ENCODE assay signal across 19 mouse cellular contexts in the genomic region with DNA sequence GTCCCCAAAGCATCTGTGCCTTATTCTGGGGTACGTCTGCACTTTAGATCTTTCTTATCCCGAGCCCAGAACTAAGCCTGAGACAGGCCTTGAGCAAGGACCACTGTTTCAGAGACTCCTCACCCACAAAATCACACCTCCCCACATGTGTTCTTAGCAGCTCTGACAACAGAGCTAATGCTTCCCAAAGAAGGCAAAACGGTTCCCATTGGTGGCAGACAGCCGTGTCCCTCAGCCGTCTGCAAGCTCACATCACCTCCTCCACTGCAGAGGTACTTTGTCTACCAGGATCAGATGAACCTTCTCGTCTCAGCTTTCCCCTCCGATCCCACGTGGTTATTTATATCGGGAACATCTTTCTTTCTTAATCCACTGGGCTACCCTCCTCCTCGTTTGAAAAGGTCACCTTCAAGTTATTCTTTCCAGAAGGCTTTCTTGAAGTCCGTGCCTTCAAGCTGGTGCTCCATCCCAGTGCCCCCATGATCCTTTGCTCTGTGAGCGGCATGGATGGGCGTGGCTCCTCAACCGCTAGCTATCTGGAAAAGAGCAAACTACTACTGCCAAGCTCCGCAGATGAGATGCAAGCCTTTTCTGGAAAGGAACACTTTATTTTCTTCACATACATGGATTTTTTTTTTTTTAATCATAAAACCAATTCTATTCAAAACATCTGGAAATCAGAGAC. TPM values are rescaled to one million over a fixed set of nuclear protein-coding genes. Genes with fewer than 3 reads are reported as not detected.
A peak's percentile ranks its signal among the peaks of the same experiment; 100 is the strongest.
DNase-seq lines count a peak whose midpoint lies in the region; ATAC-seq and TF ChIP-seq lines count a peak whose summit lies in the region.
"Had no signal": no experiment of that assay in that cellular context is flagged by ENCODE, and none has a peak within 500 bp of the region (broad histone marks: within the 10 kb centered on the region; RNA-seq: fewer than 3 reads in every experiment).

No protein-coding gene starts in this region.

- TF ChIP-seq CTCF in gastrocnemius, adult 2 months (IDR thresholded peaks at IDR 0.05): no peak
- no peak for TF ChIP-seq CTCF in small intestine, adult 2 months (IDR thresholded peaks at IDR 0.05; ENCODE audit: extremely low read depth, insufficient read length, insufficient replicate concordance, low read depth, low read length)

- no peak overlapping the region for H3K4me2 ChIP-seq in midbrain, embryonic 16.5 days (ENCODE audit: low read length)
- no peak overlapping the region for H3K4me2 ChIP-seq in hindbrain, embryonic 11.5 days (replicated peaks; ENCODE audit: low read depth, low read length)
- H3K4me2 ChIP-seq: hindbrain, embryonic 15.5 days; liver, embryonic 11.5 days; midbrain, embryonic 15.5 days; neural tube, embryonic 15.5 days had no signal

- 86% methylated on average over 15 of the region's 15 CpGs for WGBS in midbrain, embryonic 10.5 days
- WGBS in midbrain, embryonic 16.5 days: 84% methylated on average over 15 of the region's 15 CpGs
- 75% methylated on average over 15 of the region's 15 CpGs for WGBS in small intestine, adult 2 months
- 86% methylated on average over 15 of the region's 15 CpGs for WGBS in hindbrain, embryonic 11.5 days

- intact Hi-C loops in gastrocnemius, adult 2 months (cut with DNase I): loop anchor here (2.0 kb wide), 1 partner anchor 17 kb away; a partner anchor contains a TSS

- no peaks in the 10 kb centered on the region for H3K27me3 ChIP-seq in midbrain, embryonic 10.5 days (ENCODE audit: low read depth, poor library complexity, severe bottlenecking)
- H3K27me3 ChIP-seq in midbrain, embryonic 16.5 days (ENCODE audit: control insufficient read depth, insufficient read depth, low read depth, low read length): no peaks in the 10 kb centered on the region
- no peaks in the 10 kb centered on the region for H3K27me3 ChIP-seq in small intestine, adult 2 months (ENCODE audit: control insufficient read depth, insufficient read depth, low read length)
- H3K27me3 ChIP-seq in hindbrain, embryonic 11.5 days (ENCODE audit: control insufficient read depth, insufficient read depth, low read length): no peaks in the 10 kb centered on the region
- H3K27me3 ChIP-seq: heart, embryonic 12.5 days; hindbrain, embryonic 15.5 days; megakaryocyte, embryonic 14.5 days; midbrain, embryonic 15.5 days; neural tube, embryonic 15.5 days; Patski had no signal

- H3K9me3 ChIP-seq in midbrain, embryonic 10.5 days (replicated peaks): no peaks in the 10 kb centered on the region
- H3K9me3 ChIP-seq in midbrain, embryonic 16.5 days (replicated peaks; ENCODE audit: control insufficient read depth, low read length, poor library complexity, severe bottlenecking): no peaks in the 10 kb centered on the region
- H3K9me3 ChIP-seq in hindbrain, embryonic 11.5 days (ENCODE audit: control insufficient read depth, low read length): no peaks in the 10 kb centered on the region
- H3K9me3 ChIP-seq: heart, embryonic 12.5 days; hindbrain, embryonic 15.5 days; megakaryocyte, embryonic 14.5 days; midbrain, embryonic 15.5 days; neural tube, embryonic 15.5 days had no signal

- no peak overlapping the region for H3K9ac ChIP-seq in midbrain, embryonic 16.5 days (ENCODE audit: low read depth, low read length)
- no peak overlapping the region for H3K9ac ChIP-seq in hindbrain, embryonic 11.5 days (ENCODE audit: low read depth, low read length)
- H3K9ac ChIP-seq: heart, embryonic 12.5 days; hindbrain, embryonic 15.5 days; midbrain, embryonic 15.5 days; neural tube, embryonic 15.5 days had no signal

- peaks cover 13% of the 10 kb centered on the region for H3K36me3 ChIP-seq in midbrain, embryonic 10.5 days
- H3K36me3 ChIP-seq in midbrain, embryonic 16.5 days (ENCODE audit: control insufficient read depth, insufficient read depth, low read length): no peaks in the 10 kb centered on the region
- H3K36me3 ChIP-seq in small intestine, adult 2 months (ENCODE audit: control insufficient read depth, insufficient read depth, low read length): no peaks in the 10 kb centered on the region
- no peaks in the 10 kb centered on the region for H3K36me3 ChIP-seq in hindbrain, embryonic 11.5 days (ENCODE audit: control insufficient read depth, insufficient read depth, low read length)
- H3K36me3 ChIP-seq: hindbrain, embryonic 15.5 days; midbrain, embryonic 15.5 days; neural tube, embryonic 15.5 days had no signal

- H3K4me1 ChIP-seq in midbrain, embryonic 10.5 days: peaks cover 87% of the 10 kb centered on the region
- H3K4me1 ChIP-seq in midbrain, embryonic 16.5 days (ENCODE audit: control insufficient read depth, insufficient read depth, low read length): peaks cover 11% of the 10 kb centered on the region; the same call in 1 of the 2 replicates
- H3K4me1 ChIP-seq in small intestine, adult 2 months (ENCODE audit: control insufficient read depth, insufficient read depth, insufficient read length, low read length): 0 out of 2 replicates have a peak, but pooled peaks cover 2% of the 10 kb centered on the region
- peaks cover 6% of the 10 kb centered on the region for H3K4me1 ChIP-seq in hindbrain, embryonic 11.5 days (replicated peaks; ENCODE audit: control insufficient read depth, insufficient read depth, low read length)

- peak; percentile 67 for DNase-seq in gastrocnemius, adult 2 months
- no peak for DNase-seq in gastrocnemius, postnatal 10 days
- no peak for DNase-seq in midbrain, embryonic 10.5 days (ENCODE audit: low spot score)
- DNase-seq in brain, adult 2 months (ENCODE audit: low read depth, low spot score): peak; percentile 61
- no peak for DNase-seq in hindbrain, embryonic 11.5 days (ENCODE audit: low spot score)
- DNase-seq: adrenal gland, postnatal 36 days; cerebellum, adult 2 months; lung, adult 18-20 months had no signal

- H3K27ac ChIP-seq in gastrocnemius, adult 2 months: peak overlapping the region; percentile 82
- peak overlapping the region; percentile 33 for H3K27ac ChIP-seq in midbrain, embryonic 10.5 days (replicated peaks)
- no peak overlapping the region for H3K27ac ChIP-seq in midbrain, embryonic 16.5 days (ENCODE audit: low read length)
- peak overlapping the region; percentile 12 for H3K27ac ChIP-seq in small intestine, adult 2 months (ENCODE audit: insufficient read depth, low read depth, low read length)
- no peak overlapping the region for H3K27ac ChIP-seq in hindbrain, embryonic 11.5 days (ENCODE audit: low read depth, low read length)
- H3K27ac ChIP-seq: hindbrain, embryonic 15.5 days; midbrain, embryonic 15.5 days had no signal

- ATAC-seq in midbrain, embryonic 16.5 days: no peak
- ATAC-seq in hindbrain, embryonic 11.5 days (ENCODE audit: low FRiP score): no peak
- ATAC-seq: forebrain, embryonic 16.5 days; intestine, embryonic 16.5 days; midbrain, embryonic 15.5 days; Patski had no signal

- peak overlapping the region; percentile 11; the same call in 1 of the 2 replicates for H3K4me3 ChIP-seq in gastrocnemius, adult 2 months
- H3K4me3 ChIP-seq in midbrain, embryonic 10.5 days: no peak overlapping the region
- H3K4me3 ChIP-seq in midbrain, embryonic 16.5 days (ENCODE audit: low read depth, low read length): no peak overlapping the region
- H3K4me3 ChIP-seq in small intestine, adult 2 months (ENCODE audit: low read depth, low read length): no peak overlapping the region
- H3K4me3 ChIP-seq in hindbrain, embryonic 11.5 days (ENCODE audit: low read depth, low read length): no peak overlapping the region
- H3K4me3 ChIP-seq: heart, embryonic 12.5 days; hindbrain, embryonic 15.5 days; megakaryocyte, embryonic 14.5 days; midbrain, embryonic 15.5 days; neural tube, embryonic 15.5 days had no signal

- TF ChIP-seq POLR2A in small intestine, adult 2 months (IDR thresholded peaks at IDR 0.05; ENCODE audit: low read depth, low read length): no peak

RNA-seq across cellular contexts. Expression of a gene that starts 17.6 kb away (rescaled TPM):
- 10 to 100 TPM; 42.0 to 49.3 TPM for total RNA-seq in gastrocnemius, adult 2 months (2021)
- total RNA-seq in gastrocnemius, postnatal 10 days (2021): 10 to 100 TPM; 37.3 to 38.0 TPM
- polyA plus RNA-seq in midbrain, embryonic 10.5 days (2016; fragmentation: Nextera tagmentation; extraction: Ambion mirVana): 59.3 and 59.5 TPM in 2 replicates
- 16.3 and 17.4 TPM in 2 replicates for polyA plus RNA-seq in midbrain, embryonic 16.5 days (2015; fragmentation: Nextera tagmentation; extraction: Ambion mirVana)
- polyA plus RNA-seq in small intestine, adult 2 months (2012; rRNA removed): 5.4 and 7.4 TPM in 2 replicates
- 40.0 and 45.2 TPM in 2 replicates for polyA plus RNA-seq in hindbrain, embryonic 11.5 days (2014; fragmentation: Nextera tagmentation; extraction: Ambion mirVana)

RNA-seq across cellular contexts. Expression of a gene that starts 25.4 kb away (rescaled TPM):
- 10 to 100 TPM; 29.0 to 45.0 TPM for total RNA-seq in gastrocnemius, adult 2 months (2021)
- 10 to 100 TPM; 40.1 to 55.2 TPM for total RNA-seq in gastrocnemius, postnatal 10 days (2021)
- polyA plus RNA-seq in midbrain, embryonic 10.5 days (2016; fragmentation: Nextera tagmentation; extraction: Ambion mirVana): 127 and 128 TPM in 2 replicates
- 95.9 and 105 TPM in 2 replicates for polyA plus RNA-seq in midbrain, embryonic 16.5 days (2015; fragmentation: Nextera tagmentation; extraction: Ambion mirVana)
- polyA plus RNA-seq in small intestine, adult 2 months (2012; rRNA removed): 8.9 and 10.3 TPM in 2 replicates
- 113 and 116 TPM in 2 replicates for polyA plus RNA-seq in hindbrain, embryonic 11.5 days (2014; fragmentation: Nextera tagmentation; extraction: Ambion mirVana)

Comparison
In these comparisons a context has a peak if more than half of its experiments do, and no peak if none do; other contexts are left out.
1. DNase-seq: peak in gastrocnemius, adult 2 months (single experiment) and brain, adult 2 months (single experiment); none in gastrocnemius, postnatal 10 days (single experiment), midbrain, embryonic 10.5 days (single experiment) and hindbrain, embryonic 11.5 days (single experiment).
2. H3K27ac ChIP-seq: peak in gastrocnemius, adult 2 months (single experiment), midbrain, embryonic 10.5 days (single experiment) and small intestine, adult 2 months (single experiment); none in midbrain, embryonic 16.5 days (single experiment) and hindbrain, embryonic 11.5 days (single experiment).